Mouse (Mus musculus) forebrain, postnatal 0 days (tissue): ENCODE measurements around the gene Akap10. TPM values are rescaled to one million over a fixed set of nuclear protein-coding genes. Genes with fewer than 3 reads are reported as not detected.
"Not testable (repeated sequence)": the region's sequence is repeated elsewhere in the genome, so short reads cannot be mapped to it uniquely, and the experiment has no call there.

Source experiments
- ATAC-seq: fragments of 200-750 bp; cut with Nextera tagmentation; 2 replicates; pipeline ENCODE4 v1.8.0; 2017; ENCODE audit warnings: mild to moderate bottlenecking, moderate library complexity
- DNase-seq: peaks from one replicate; pipeline ENCODE4 v3.0.0-alpha.2; 2015
- H3K27ac ChIP-seq: fragments of 300-500 bp; sonication (generic); 2 replicates; pipeline ENCODE4 v1.5.1; 2014; ENCODE audit warnings: low read depth, mild to moderate bottlenecking, antibody characterized with exemption, low read length, moderate library complexity, mixed read lengths
- H3K27me3 ChIP-seq: fragments of 300-500 bp; sonication (generic); 2 replicates; pipeline ENCODE4 v1.6.1; 2014; ENCODE audit warnings: mild to moderate bottlenecking, low read length, mixed read lengths; ENCODE audit not compliant: insufficient read depth
- H3K36me3 ChIP-seq: fragments of 300-500 bp; sonication (generic); 2 replicates; pipeline ENCODE4 v1.6.1; 2014; ENCODE audit warnings: mild to moderate bottlenecking, moderate library complexity; ENCODE audit not compliant: insufficient read depth
- H3K4me1 ChIP-seq: fragments of 300-500 bp; sonication (generic); 2 replicates; pipeline ENCODE4 v1.6.1; 2014; ENCODE audit warnings: antibody characterized with exemption; ENCODE audit not compliant: insufficient read depth
- H3K4me2 ChIP-seq: fragments of 300-500 bp; sonication (generic); 2 replicates; pipeline ENCODE4 v1.6.1; 2014; ENCODE audit warnings: low read depth, mild to moderate bottlenecking, moderate library complexity
- H3K4me3 ChIP-seq: fragments of 300-500 bp; sonication (generic); 2 replicates; pipeline ENCODE4 v1.5.1; 2014; ENCODE audit warnings: low read depth, low read length, mixed read lengths
- H3K9ac ChIP-seq: fragments of 300-500 bp; sonication (generic); 2 replicates; pipeline ENCODE4 v1.6.1; 2014; ENCODE audit warnings: mild to moderate bottlenecking
- H3K9me3 ChIP-seq: fragments of 300-500 bp; sonication (generic); 2 replicates; pipeline ENCODE4 v1.6.1; 2016; ENCODE audit warnings: low read length
- CTCF ChIP-seq: sonication (generic); IDR thresholded peaks from 2 replicates; pipeline ENCODE4 v1.5.1; 2016; ENCODE audit warnings: antibody characterized with exemption, control low read depth, low read depth
- whole genome bisulfite sequencing: fragments of 180-500 bp; shearing (Covaris S2); extraction: QIAGEN DNeasy Blood & Tissue Kit; methylation state at CpG from one replicate; pipeline ENCODE4 v1.1.7; 2014; 5-methylcytosine and 5-hydroxymethylcytosine counted together
- polyA plus RNA-seq: library from polyadenylated mRNA; unstranded; fragments of >200 nt; fragmentation: Nextera tagmentation; extraction: Ambion mirVana; gene quantifications from 2 replicates; pipeline ENCODE4 v1.2.1, GENCODE M21; 2015
- total RNA-seq: library from RNA; depleted of rRNA; stranded (reverse); fragments of >200 nt; gene quantifications from 2 replicates; pipeline ENCODE4 v1.2.3, GENCODE M21; 2014; rRNA removed

Akap10 gene
- total and polyA plus RNA-seq, 2 experiments from 2014 or later, result 6.2 to 22.8 TPM

- TF ChIP-seq CTCF, result peak; percentile 72
- H3K27me3 ChIP-seq, result no peaks in the 10 kb centered on the region
- DNase-seq (peak; percentile 87), ATAC-seq (peak; percentile 85)
- peak overlapping the region; percentile 91 for H3K4me3 ChIP-seq
- peak overlapping the region; percentile 96 for H3K27ac ChIP-seq
- no peaks in the 10 kb centered on the region for H3K9me3 ChIP-seq
- peaks cover 5% of the 10 kb centered on the region for H3K4me1 ChIP-seq
- peak overlapping the region; percentile 92 for H3K9ac ChIP-seq
- H3K4me2 ChIP-seq, result peak overlapping the region; percentile 74
- under 1% methylated on average over 79 of the region's 87 CpGs for WGBS
- 0 out of 2 replicates have a peak, but pooled peaks cover 6% of the 10 kb centered on the region for H3K36me3 ChIP-seq
Measured at GRCm38 (mm10) chr11:61854211-61854987, 75.7 kb downstream of the Akap10 start.

GRCm38 (mm10) chr11:61853659-61854058 lies 76.4 kb downstream of the Akap10 start:
- WGBS, result 3% methylated on average over 5 of the region's 5 CpGs
- no peak for TF ChIP-seq CTCF
- peak overlapping the region; percentile 91 for H3K4me3 ChIP-seq

GRCm38 (mm10) chr11:61852916-61853315 lies 77.1 kb downstream of the Akap10 start:
- DNase-seq (no peak), ATAC-seq (no peak)
- no peak overlapping the region for H3K4me3 ChIP-seq
- TF ChIP-seq CTCF, result no peak
- no peaks in the 10 kb centered on the region for H3K27me3 ChIP-seq
- H3K9me3 ChIP-seq, result no peaks in the 10 kb centered on the region
- H3K27ac ChIP-seq, result no peak overlapping the region
- H3K4me2 ChIP-seq, result peak overlapping the region; percentile 24; the same call in 1 of the 2 replicates
- peaks cover 5% of the 10 kb centered on the region for H3K4me1 ChIP-seq
- H3K36me3 ChIP-seq, result 0 out of 2 replicates have a peak, but pooled peaks cover 9% of the 10 kb centered on the region
- no peak overlapping the region for H3K9ac ChIP-seq

More at GRCm38 (mm10) chr11:61853659-61854058, 76.4 kb downstream of the Akap10 start:
- peaks cover 5% of the 10 kb centered on the region for H3K4me1 ChIP-seq
- ATAC-seq, result no peak
- no peak for DNase-seq
- 0 out of 2 replicates have a peak, but pooled peaks cover 9% of the 10 kb centered on the region for H3K36me3 ChIP-seq
- peak overlapping the region; percentile 96; the same call in 1 of the 2 replicates for H3K27ac ChIP-seq
- peak overlapping the region; percentile 74 for H3K4me2 ChIP-seq
- no peaks in the 10 kb centered on the region for H3K27me3 ChIP-seq
- peak overlapping the region; percentile 92 for H3K9ac ChIP-seq
- H3K9me3 ChIP-seq, result no peaks in the 10 kb centered on the region

- no peak overlapping the region for H3K4me2 ChIP-seq
- no peaks in the 10 kb centered on the region for H3K27me3 ChIP-seq
- ATAC-seq, result no peak
- no peak for DNase-seq
- H3K4me1 ChIP-seq, result peaks cover 5% of the 10 kb centered on the region
- no peak overlapping the region for H3K27ac ChIP-seq
- WGBS, result 82% methylated on average over 3 of the region's 3 CpGs
- no peak overlapping the region for H3K4me3 ChIP-seq
- H3K9ac ChIP-seq, result no peak overlapping the region
- TF ChIP-seq CTCF, result no peak
- H3K9me3 ChIP-seq, result no peaks in the 10 kb centered on the region
- H3K36me3 ChIP-seq, result 0 out of 2 replicates have a peak, but pooled peaks cover 9% of the 10 kb centered on the region
Measured at GRCm38 (mm10) chr11:61851195-61851594, 78.9 kb downstream of the Akap10 start.

GRCm38 (mm10) chr11:61840663-61841062 lies 89.4 kb downstream of the Akap10 start:
- H3K4me2 ChIP-seq, H3K4me1 ChIP-seq, H3K27me3 ChIP-seq, H3K27ac ChIP-seq, H3K9me3 ChIP-seq, DNase-seq, ATAC-seq, H3K4me3 ChIP-seq, H3K9ac ChIP-seq: not testable (repeated sequence)
- peaks cover 35% of the 10 kb centered on the region for H3K36me3 ChIP-seq
- WGBS, result 66% methylated on average over 3 of the region's 3 CpGs

GRCm38 (mm10) chr11:61839940-61840339 lies 90.1 kb downstream of the Akap10 start:
- TF ChIP-seq CTCF, result no peak
- H3K9ac ChIP-seq, result no peak overlapping the region
- no peak overlapping the region for H3K27ac ChIP-seq
- no peak for ATAC-seq
- H3K4me3 ChIP-seq, result no peak overlapping the region
- no peak for DNase-seq
- peaks cover 32% of the 10 kb centered on the region for H3K36me3 ChIP-seq
- H3K4me2 ChIP-seq, result no peak overlapping the region
- H3K4me1 ChIP-seq, result no peaks in the 10 kb centered on the region
- H3K9me3 ChIP-seq, result no peaks in the 10 kb centered on the region
- H3K27me3 ChIP-seq, result no peaks in the 10 kb centered on the region

GRCm38 (mm10) chr11:61839182-61839581 lies 90.9 kb downstream of the Akap10 start:
- ATAC-seq, result no peak
- H3K9ac ChIP-seq, result no peak overlapping the region
- no peak for TF ChIP-seq CTCF
- H3K27ac ChIP-seq, result no peak overlapping the region
- DNase-seq, result no peak
- H3K4me1 ChIP-seq, result no peaks in the 10 kb centered on the region
- peaks cover 35% of the 10 kb centered on the region for H3K36me3 ChIP-seq
- no peak overlapping the region for H3K4me2 ChIP-seq
- 90% methylated on average over 1 of the region's 1 CpGs for WGBS
- H3K9me3 ChIP-seq, result no peaks in the 10 kb centered on the region
- no peaks in the 10 kb centered on the region for H3K27me3 ChIP-seq
- H3K4me3 ChIP-seq, result no peak overlapping the region

Other genes with a start within 250 kb of the Akap10 start
- 0.38 and 0.86 TPM in 2 replicates for gene Fam83g, start 246.2 kb downstream of the Akap10 start, total RNA-seq
- 0.15 and 0.19 TPM in 2 replicates for gene Fam83g, start 246.2 kb downstream of the Akap10 start, polyA plus RNA-seq
- gene Slc5a10, start 209.4 kb downstream of the Akap10 start, total RNA-seq, result 0.08 and 0.10 TPM in 2 replicates
- gene Slc5a10, start 209.4 kb downstream of the Akap10 start, polyA plus RNA-seq, result 0.09 and 0.16 TPM in 2 replicates
- gene Prpsap2, start 168.2 kb downstream of the Akap10 start, total RNA-seq, result 62.9 and 73.6 TPM in 2 replicates
- 50.3 and 50.8 TPM in 2 replicates for gene Prpsap2, start 168.2 kb downstream of the Akap10 start, polyA plus RNA-seq
- 130 and 144 TPM in 2 replicates for gene Ulk2, start 75.2 kb downstream of the Akap10 start, total RNA-seq
- 32.1 and 37.8 TPM in 2 replicates for gene Ulk2, start 75.2 kb downstream of the Akap10 start, polyA plus RNA-seq
- 16.5 and 20.5 TPM in 2 replicates for gene Specc1, start 26.5 kb upstream of the Akap10 start, total RNA-seq
- gene Specc1, start 26.5 kb upstream of the Akap10 start, polyA plus RNA-seq, result 7.8 and 10.6 TPM in 2 replicates